Mouse (Mus musculus) ES-CJ7 (cell line): Measurements from ENCODE around the gene Clca2.
A peak's percentile ranks its signal among the peaks of the same experiment; 100 is the strongest.

ENCODE experiments used
- DNase-seq: peaks from one replicate; pipeline ENCODE4 v3.0.0; 2011; ENCODE audit warnings: low read depth, low spot score

The Clca2 gene

GRCm38 (mm10) chr3:145099291-145099690, at the start of gene Clca2:
Gene Clca2, minus strand, starts transcription at chr3:145099443.
- no peak for DNase-seq

- no peak for DNase-seq
These were observed 48.7 kb upstream of the Clca2 start for GRCm38 (mm10) chr3:145147952-145148351.

DNA sequence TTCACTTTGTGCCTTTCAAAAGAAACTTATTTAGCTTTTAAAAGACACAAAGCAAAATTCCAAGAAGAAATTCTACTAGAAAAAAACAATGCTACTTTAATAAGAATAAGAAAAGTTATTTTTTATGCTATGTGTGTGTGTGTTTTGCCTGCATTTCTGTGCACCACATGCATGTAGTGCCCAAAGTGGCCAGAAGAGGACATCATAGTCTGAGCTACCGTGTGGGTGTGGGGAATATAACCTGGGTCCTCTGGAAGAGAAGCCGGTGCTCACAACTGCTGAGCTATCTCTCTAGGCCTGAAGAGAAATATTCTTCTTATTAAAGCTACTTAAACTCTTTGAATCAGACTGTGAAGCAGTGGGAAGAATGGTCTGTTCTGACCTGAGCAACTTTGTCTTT, 48.2 kb upstream of the Clca2 start:
- DNase-seq: no peak

GRCm38 (mm10) chr3:145146871-145147270, 47.6 kb upstream of the Clca2 start:
- DNase-seq: no peak

DNA sequence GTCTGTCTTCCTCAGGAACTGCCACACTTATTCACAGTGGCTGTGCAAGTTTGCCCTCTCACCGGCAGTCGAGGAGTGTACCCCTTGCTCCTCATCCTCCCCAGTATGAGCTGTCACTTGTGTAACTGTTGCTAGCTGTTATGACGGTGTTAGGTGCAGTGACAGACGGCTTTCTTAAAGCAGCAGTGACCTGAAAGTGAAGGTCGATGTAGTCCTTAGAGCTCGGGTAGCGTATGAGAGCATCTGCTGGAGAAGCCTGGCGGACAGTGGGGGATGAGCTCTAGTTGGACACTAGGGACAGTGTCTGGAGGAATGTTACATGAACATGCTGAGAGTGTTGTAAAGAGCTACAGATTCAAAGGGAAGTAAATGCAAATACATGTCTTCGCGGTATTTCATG, 44.6 kb upstream of the Clca2 start:
- DNase-seq: no peak

GRCm38 (mm10) chr3:145142925-145143324, 43.7 kb upstream of the Clca2 start:
- DNase-seq: no peak

GRCm38 (mm10) chr3:145140236-145140635, 41.0 kb upstream of the Clca2 start:
- no peak for DNase-seq

DNA sequence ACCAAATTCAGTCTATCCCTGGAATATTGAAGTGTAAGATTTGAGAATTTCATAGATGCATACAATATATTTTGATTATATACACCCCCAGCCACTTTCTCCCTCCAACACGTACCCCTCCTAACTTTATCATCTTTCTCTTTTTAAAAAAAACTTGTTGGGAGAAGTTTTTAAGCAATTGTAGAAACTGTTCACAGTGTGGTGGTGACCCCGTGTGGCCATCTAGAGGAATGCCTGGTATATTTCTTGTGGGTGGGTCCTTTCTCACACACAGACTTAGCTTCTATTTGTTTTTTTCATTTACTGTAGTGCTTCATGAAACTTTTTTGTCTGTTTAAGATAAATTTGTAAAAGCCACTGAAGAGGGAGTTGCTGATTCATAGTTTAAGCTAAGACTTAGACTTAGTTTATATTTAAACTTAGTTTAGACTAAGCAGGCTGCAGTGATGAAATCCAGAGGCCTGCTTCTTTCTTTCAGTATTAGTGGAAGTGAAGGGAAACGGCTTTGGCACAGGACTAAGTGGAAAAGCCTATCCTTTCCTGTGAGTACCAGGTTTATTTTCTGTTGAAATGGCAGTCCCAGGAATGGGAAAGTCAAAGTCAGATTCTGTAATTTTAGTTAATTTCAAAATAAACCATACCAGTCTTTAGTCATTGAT, 32.1 kb upstream of the Clca2 start:
- DNase-seq: peak; percentile 48

- no peak for DNase-seq
These were observed 30.1 kb upstream of the Clca2 start for GRCm38 (mm10) chr3:145129356-145129755.

GRCm38 (mm10) chr3:145126618-145127017, 27.4 kb upstream of the Clca2 start:
- no peak for DNase-seq

DNA sequence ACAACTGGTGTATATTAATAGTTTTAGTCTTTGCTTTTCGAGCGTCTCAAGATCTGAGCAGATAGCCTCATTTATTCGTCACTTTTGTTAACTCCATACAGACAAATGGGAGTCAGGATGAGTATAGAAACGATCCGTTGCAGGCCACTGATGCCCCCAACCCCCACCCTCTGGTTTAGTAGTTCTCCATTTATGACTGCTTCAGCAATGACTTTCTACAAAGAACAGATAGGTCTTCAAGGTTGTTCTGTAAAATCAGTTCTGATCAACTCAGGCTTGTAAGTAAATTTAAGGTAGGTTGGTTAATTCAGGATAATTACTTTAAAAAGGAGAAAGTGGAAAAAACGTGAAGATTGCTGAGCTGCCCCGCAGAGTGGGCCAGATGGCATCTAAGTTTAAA, 20.2 kb upstream of the Clca2 start:
- no peak for DNase-seq

DNA sequence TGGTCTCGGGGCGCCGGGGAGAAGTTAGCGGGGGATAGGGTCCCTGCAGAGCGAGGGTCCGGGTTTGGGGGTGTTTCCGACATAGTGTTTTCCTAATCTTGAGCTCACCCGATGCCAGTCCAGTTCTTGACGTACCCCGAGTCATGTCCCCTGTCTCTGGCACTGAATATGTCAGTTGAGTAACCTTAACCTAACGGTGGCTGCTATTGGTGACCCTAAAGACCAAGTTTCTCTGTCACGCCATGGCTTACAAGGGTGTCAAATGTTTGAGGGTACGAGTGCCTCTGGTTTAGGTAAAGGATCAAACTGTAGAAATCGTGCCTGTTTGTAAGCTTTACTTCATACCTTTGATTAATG, 19.7 kb upstream of the Clca2 start:
- DNase-seq: no peak

DNA sequence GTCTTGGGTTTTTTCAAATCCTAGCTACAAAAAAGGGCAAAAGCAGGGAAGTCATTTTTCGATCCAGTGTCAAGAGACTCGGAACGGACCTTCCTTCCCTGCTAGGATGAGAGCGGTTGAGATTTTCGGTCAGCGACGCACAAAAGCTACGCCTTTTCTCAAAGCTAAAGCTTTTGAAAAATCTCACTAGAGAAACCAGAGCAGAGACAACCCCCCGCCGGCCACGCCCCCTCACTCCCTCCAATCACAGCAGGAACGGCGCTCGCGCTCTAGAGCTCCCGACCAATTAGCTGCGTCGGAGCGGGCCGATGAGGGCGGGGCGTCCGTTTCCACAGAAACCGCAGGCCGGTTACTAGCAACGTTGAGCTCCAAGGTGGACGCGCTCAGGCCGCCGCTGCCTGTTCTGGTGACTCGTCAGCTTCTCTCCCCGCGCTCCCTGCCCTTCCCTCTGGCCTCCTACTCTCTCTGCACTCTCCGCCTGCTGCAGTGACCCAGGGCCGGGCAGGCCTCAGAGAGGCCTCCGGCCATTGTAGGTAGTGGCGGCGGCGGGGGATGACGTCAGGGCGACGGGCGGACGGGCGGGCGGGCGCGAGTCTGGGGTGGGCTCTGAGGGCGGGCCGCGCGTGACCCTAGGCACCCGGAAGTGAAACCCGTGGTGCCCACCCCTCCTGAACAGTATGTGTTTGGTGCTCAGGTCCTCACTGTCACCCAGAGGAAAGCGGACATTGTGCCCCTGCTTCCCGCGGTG, 19.2 kb upstream of the Clca2 start, which contains the start of gene Odf2l:
Gene Odf2l (plus strand): TSS at position 335 of the 748 bp plus-strand sequence.
- DNase-seq: peak; percentile 95

DNA sequence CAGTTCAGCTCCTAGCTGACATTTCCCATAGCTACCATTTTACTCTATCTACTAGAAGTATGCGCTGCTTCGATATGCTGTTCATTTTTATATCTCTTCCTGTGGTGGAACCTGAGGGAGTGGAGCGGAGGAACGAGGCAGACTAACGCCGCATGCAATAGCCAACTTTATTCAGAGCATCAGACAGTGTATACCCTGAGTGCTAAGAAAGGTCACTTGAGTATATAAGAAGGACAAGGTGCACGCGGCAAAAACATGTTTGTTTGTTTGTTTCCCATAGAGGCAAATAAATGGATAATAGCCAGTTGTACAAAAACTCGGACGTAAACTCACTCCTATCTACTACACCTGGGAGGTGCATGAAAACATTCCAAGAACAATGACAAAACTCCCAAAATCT, 18.4 kb upstream of the Clca2 start:
- no peak for DNase-seq

DNA sequence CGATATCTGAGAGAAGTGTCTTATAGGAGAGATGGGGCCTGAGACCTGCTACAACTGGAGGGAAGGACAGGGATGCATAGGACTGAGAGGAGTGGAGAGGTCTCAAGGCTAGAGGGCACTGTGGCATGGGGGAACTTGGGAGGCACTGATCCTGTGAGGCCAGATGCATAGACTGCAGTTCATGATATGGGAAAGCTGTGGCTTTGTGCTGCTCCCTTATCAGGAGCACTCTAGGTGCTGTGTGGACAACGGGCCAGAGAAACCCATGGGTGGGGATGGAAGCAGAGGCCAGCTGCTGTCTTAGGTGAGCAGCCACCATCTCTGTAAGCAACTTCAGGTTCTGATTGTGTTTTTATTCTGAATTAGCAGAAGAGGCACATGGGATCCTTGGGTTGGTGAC, 15.9 kb upstream of the Clca2 start:
- no peak for DNase-seq

DNA sequence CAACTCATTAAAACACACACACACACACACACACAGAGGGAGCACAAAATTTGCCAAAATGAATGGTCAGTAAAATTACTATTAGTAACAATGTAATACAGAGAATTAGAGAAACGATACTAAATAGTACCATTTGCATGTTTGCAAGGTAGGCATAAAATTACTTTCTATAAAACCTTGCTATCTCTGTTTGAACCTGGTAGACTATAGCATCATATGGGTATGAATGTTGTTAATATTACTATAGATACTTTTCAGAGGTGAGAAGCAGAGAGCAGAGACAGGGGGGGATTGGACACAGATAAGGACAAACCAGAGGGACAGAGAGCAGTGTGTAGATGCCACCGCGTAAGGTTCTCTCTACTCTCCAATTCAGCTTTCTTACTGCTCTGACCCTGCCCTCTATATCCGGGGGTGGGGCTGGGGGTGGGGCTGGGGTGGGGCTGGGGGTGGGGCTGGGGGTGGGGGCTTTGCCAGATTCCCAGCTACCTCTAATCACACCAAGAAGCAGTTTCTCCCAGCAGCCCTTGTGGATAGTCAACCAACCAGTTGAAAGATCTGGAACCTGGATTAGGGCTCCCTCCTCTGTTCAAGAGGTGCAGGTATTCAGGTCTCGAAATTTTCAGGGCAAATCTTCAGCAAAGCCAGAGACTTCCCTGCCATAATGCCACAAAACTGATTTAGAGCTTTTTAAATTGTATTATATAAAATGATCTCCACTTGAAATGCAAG, 6.7 kb upstream of the Clca2 start:
- DNase-seq: no peak

- no peak for DNase-seq
These were observed 6.0 kb upstream of the Clca2 start for GRCm38 (mm10) chr3:145105076-145105772.

GRCm38 (mm10) chr3:145103770-145104169, 4.5 kb upstream of the Clca2 start:
- no peak for DNase-seq

- DNase-seq: no peak
These were observed 4.1 kb upstream of the Clca2 start for GRCm38 (mm10) chr3:145103321-145103720.

DNA sequence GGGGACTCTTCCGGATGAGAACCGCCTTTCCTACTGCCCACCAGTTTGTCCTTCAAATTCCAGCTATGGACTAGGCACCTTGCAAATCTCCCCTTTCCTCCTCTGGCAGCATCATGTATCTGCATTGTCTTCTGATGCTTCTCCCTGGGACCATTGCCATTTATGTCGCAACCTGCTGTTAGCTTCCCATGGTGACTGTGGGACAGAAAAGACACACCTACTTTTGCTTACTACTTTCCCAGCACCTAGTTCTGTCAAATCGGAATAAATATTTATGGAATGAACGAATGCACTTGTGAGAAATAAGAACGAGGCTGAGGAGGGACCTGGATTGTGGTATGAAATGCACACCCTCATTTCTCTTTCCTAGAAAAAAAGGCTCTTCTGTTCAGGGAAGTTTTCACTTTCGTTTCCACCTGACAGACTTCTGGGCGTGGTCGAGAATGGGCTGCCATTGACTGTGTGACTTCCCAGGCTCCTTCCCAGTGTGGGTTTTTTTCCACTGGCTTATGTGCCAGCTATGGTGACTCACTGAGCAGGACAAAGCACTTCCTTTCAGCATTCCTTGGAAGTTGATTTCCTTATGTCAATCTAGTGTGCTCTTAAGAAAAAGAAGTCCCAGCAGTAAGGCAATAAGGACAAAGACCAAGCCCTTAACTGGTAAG, 2.8 kb upstream of the Clca2 start:
- no peak for DNase-seq

- no peak for DNase-seq
These were observed 11.2 kb downstream of the Clca2 start for GRCm38 (mm10) chr3:145087857-145088598.
